ENCODE assay signal across 8 mouse cellular contexts in the genomic region with DNA sequence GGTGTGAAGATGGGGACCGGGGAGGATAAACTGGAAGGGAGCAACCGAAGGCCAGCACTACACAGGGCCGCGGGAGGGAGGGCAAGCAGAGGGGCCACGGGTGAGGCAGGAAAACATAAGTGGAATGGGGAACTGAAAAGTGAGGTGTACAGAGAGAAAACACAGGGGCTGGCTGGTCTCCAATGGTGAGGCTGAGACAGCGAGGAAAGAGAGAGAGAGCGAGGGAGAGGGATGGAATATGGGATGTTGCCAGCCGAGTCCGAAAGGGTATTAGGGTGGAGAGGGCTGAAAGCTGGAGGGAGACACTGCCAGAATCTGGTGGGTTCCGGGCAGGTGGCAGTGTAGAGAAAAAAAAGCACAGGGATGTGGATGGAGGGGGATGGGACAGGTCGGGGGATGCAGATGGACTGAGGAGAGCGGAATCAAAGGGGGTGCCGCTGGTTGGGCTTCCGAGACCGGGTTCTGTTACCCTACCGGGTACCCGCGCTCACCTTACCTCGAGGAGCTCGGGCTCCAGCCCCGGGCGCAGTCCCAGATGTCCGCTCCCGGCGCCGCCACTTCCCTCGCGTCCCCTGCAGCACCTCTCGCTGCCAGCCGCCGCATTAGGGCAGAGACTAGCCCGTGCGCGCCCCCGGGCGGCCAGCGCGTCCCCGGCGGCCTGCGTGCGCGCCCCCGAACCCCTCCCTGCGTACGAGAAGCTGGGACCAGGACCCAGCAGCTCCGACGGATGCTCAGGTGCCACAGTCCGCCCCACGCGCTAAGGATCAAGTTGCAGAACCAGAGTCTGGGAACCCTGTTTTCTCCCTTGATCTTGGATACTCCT. TPM values are rescaled to one million over a fixed set of nuclear protein-coding genes. Genes with fewer than 3 reads are reported as not detected.
DNase-seq lines count a peak whose midpoint lies in the region; ATAC-seq and TF ChIP-seq lines count a peak whose summit lies in the region.

A gene (minus strand): TSS at position 623 of the 823 bp plus-strand sequence.

- TF ChIP-seq CTCF in olfactory bulb, adult 2 months (IDR thresholded peaks at IDR 0.05; ENCODE audit: insufficient read depth, low read depth, low read length): 0 out of 2 replicates have a peak, but pooled peaks have one; percentile 17

- ATAC-seq in heart, embryonic 14.5 days (ENCODE audit: insufficient number of reproducible peaks, insufficient read depth, low FRiP score, low read depth): no peak
- ATAC-seq in limb, embryonic 15.5 days (ENCODE audit: insufficient number of reproducible peaks, low FRiP score, low TSS enrichment, low read depth): no peak

- H3K4me1 ChIP-seq in forebrain, embryonic 10.5 days: peaks cover 47% of the 10 kb centered on the region
- peaks cover 6 to 7% of the 10 kb centered on the region in 2 experiments for H3K4me1 ChIP-seq in heart, embryonic 14.5 days (ENCODE audit: control insufficient read depth in 2 of 2, insufficient read depth in 2 of 2, low read length in 2 of 2)
- peaks cover 8% of the 10 kb centered on the region for H3K4me1 ChIP-seq in limb, embryonic 15.5 days
- H3K4me1 ChIP-seq in olfactory bulb, adult 2 months (ENCODE audit: control insufficient read depth, insufficient read depth, low read length): peaks cover 25% of the 10 kb centered on the region

- peaks cover 78% of the 10 kb centered on the region for H3K27me3 ChIP-seq in forebrain, embryonic 10.5 days (ENCODE audit: poor library complexity, severe bottlenecking)
- H3K27me3 ChIP-seq in heart, embryonic 14.5 days (ENCODE audit: control insufficient read depth, insufficient read depth, low read length): peaks cover 69% of the 10 kb centered on the region
- H3K27me3 ChIP-seq in limb, embryonic 15.5 days: peaks cover 69% of the 10 kb centered on the region

- no peaks in the 10 kb centered on the region for H3K36me3 ChIP-seq in forebrain, embryonic 10.5 days (replicated peaks)
- H3K36me3 ChIP-seq in heart, embryonic 14.5 days (ENCODE audit: control insufficient read depth, insufficient read depth, low read length): no peaks in the 10 kb centered on the region
- no peaks in the 10 kb centered on the region for H3K36me3 ChIP-seq in limb, embryonic 15.5 days

- TF ChIP-seq POLR2A in olfactory bulb, adult 2 months (IDR thresholded peaks at IDR 0.05; ENCODE audit: insufficient read depth, low read depth, low read length): peak; percentile 80

- peak within 1 kb of the TSS; percentile 3; the same call in 1 of the 2 replicates for H3K9ac ChIP-seq in heart, embryonic 14.5 days (ENCODE audit: low read length)
- no peak within 1 kb of the TSS for H3K9ac ChIP-seq in limb, embryonic 15.5 days

- DNase-seq in urinary bladder, adult 18-20 months (ENCODE audit: low spot score in 2 of 2): peak; percentile 18 to 19
- no peak for DNase-seq in urinary bladder, postnatal 10 days (ENCODE audit: low spot score)
- DNase-seq in forebrain, embryonic 10.5 days (ENCODE audit: extremely low spot score, low spot score): peak; percentile 85
- peak; percentile 56 for DNase-seq in kidney, postnatal 10 days
- peak; percentile 63 for DNase-seq in thymus, postnatal 4 days

- peak within 1 kb of the TSS; percentile 84 for H3K27ac ChIP-seq in forebrain, embryonic 10.5 days
- no peak within 1 kb of the TSS for H3K27ac ChIP-seq in heart, embryonic 14.5 days (replicated peaks in 1 of 2; ENCODE audit: control insufficient read depth in 1 of 2, insufficient read depth in 1 of 2, low read depth in 2 of 2, low read length in 2 of 2)
- H3K27ac ChIP-seq in limb, embryonic 15.5 days: no peak within 1 kb of the TSS
- peak within 1 kb of the TSS; percentile 17 for H3K27ac ChIP-seq in olfactory bulb, adult 2 months (ENCODE audit: insufficient read depth, low read depth, low read length)

- no peaks in the 10 kb centered on the region for H3K9me3 ChIP-seq in forebrain, embryonic 10.5 days
- no peaks in the 10 kb centered on the region for H3K9me3 ChIP-seq in heart, embryonic 14.5 days (ENCODE audit: control insufficient read depth, low read length)
- no peaks in the 10 kb centered on the region for H3K9me3 ChIP-seq in limb, embryonic 15.5 days

- H3K4me2 ChIP-seq in heart, embryonic 14.5 days (ENCODE audit: low read length): peak within 1 kb of the TSS; percentile 60
- H3K4me2 ChIP-seq in limb, embryonic 15.5 days: peak within 1 kb of the TSS; percentile 64

- peak within 1 kb of the TSS; percentile 65 for H3K4me3 ChIP-seq in forebrain, embryonic 10.5 days
- peak within 1 kb of the TSS; percentile 19 to 33 for H3K4me3 ChIP-seq in heart, embryonic 14.5 days (ENCODE audit: control insufficient read depth in 1 of 2, insufficient read depth in 1 of 2, low read depth in 1 of 2, low read length in 2 of 2)
- peak within 1 kb of the TSS; percentile 40 for H3K4me3 ChIP-seq in limb, embryonic 15.5 days
- H3K4me3 ChIP-seq in olfactory bulb, adult 2 months (ENCODE audit: insufficient read depth, low read depth, low read length): peak within 1 kb of the TSS; percentile 76

- WGBS in forebrain, embryonic 10.5 days: 2% methylated on average over 50 of the region's 51 CpGs
- 5% methylated on average over 49 of the region's 51 CpGs for WGBS in heart, embryonic 14.5 days
- 3% methylated on average over 50 of the region's 51 CpGs for WGBS in limb, embryonic 15.5 days
- under 1% methylated on average over 50 of the region's 51 CpGs for WGBS in olfactory bulb, adult 2 months

RNA-seq across cellular contexts. Expression of the gene that starts here (rescaled TPM):
- polyA plus RNA-seq in forebrain, embryonic 10.5 days (2016; fragmentation: Nextera tagmentation; extraction: Ambion mirVana): 7.0 and 9.6 TPM in 2 replicates
- 0.38 and 0.68 TPM in 2 replicates for polyA plus RNA-seq in heart, embryonic 14.5 days (2014; fragmentation: Nextera tagmentation; extraction: Ambion mirVana)
- 0.68 and 0.96 TPM in 2 replicates for polyA plus RNA-seq in limb, embryonic 15.5 days (2015; fragmentation: Nextera tagmentation; extraction: Ambion mirVana)
- 75.6 and 87.2 TPM in 2 replicates for polyA plus RNA-seq in olfactory bulb, adult 2 months (2012; ENCODE audit: insufficient read depth, insufficient read length, low replicate concordance, missing spikeins)

Comparison
In these comparisons a context has a peak if more than half of its experiments do, and no peak if none do; other contexts are left out.
1. H3K27ac ChIP-seq: peak in forebrain, embryonic 10.5 days (single experiment) and olfactory bulb, adult 2 months (single experiment); none in heart, embryonic 14.5 days (0 of 2) and limb, embryonic 15.5 days (single experiment).
2. H3K4me3 ChIP-seq: peak in every context shown above with its lines; median percentile 76 in olfactory bulb, adult 2 months; 65 in forebrain, embryonic 10.5 days; 40 in limb, embryonic 15.5 days; 26 in heart, embryonic 14.5 days.